Mouse (Mus musculus) heart, postnatal 0 days (tissue): ENCODE results near the gene Elk3. TPM values are rescaled to one million over a fixed set of nuclear protein-coding genes. Genes with fewer than 3 reads are reported as not detected.

ENCODE experiments used
- ATAC-seq: fragments of 200-750 bp; cut with Nextera tagmentation; 2 replicates; pipeline ENCODE4 v1.8.0; 2017; ENCODE audit warnings: low read depth, moderate number of reproducible peaks, moderate library complexity; ENCODE audit not compliant: insufficient read depth
- DNase-seq: peaks from one replicate; pipeline ENCODE4 v3.0.0-alpha.2; 2016; ENCODE audit warnings: low spot score
- H3K27ac ChIP-seq: fragments of 300-500 bp; sonication (generic); 2 replicates; pipeline ENCODE4 v1.5.1; 2014; ENCODE audit warnings: low read depth, mild to moderate bottlenecking
- H3K27me3 ChIP-seq: fragments of 300-500 bp; sonication (generic); 2 replicates; pipeline ENCODE4 v1.6.1; 2014; ENCODE audit warnings: low read length, mixed read lengths; ENCODE audit not compliant: control insufficient read depth, insufficient read depth
- H3K36me3 ChIP-seq: fragments of 300-500 bp; sonication (generic); replicated peaks from 2 replicates; pipeline ENCODE4 v1.6.1; 2014; ENCODE audit warnings: low read length, mixed read lengths; ENCODE audit not compliant: control insufficient read depth, insufficient read depth
- H3K4me1 ChIP-seq: fragments of 300-500 bp; sonication (generic); 2 replicates; pipeline ENCODE4 v1.6.1; 2014; ENCODE audit warnings: antibody characterized with exemption; ENCODE audit not compliant: control insufficient read depth, insufficient read depth
- H3K4me2 ChIP-seq: fragments of 300-500 bp; sonication (generic); 2 replicates; pipeline ENCODE4 v1.6.1; 2014; ENCODE audit warnings: low read depth, mild to moderate bottlenecking, low read length, moderate library complexity
- H3K4me3 ChIP-seq: fragments of 300-500 bp; sonication (generic); 2 replicates; pipeline ENCODE4 v1.5.1; 2014; ENCODE audit warnings: low read depth, low read length
- H3K9ac ChIP-seq: fragments of 300-500 bp; sonication (generic); replicated peaks from 2 replicates; pipeline ENCODE4 v1.6.1; 2014; ENCODE audit warnings: low read depth, low read length, mixed read lengths
- H3K9me3 ChIP-seq: fragments of 300-500 bp; sonication (generic); replicated peaks from 2 replicates; pipeline ENCODE4 v1.6.1; 2016; ENCODE audit warnings: low read length; ENCODE audit not compliant: control insufficient read depth
- CTCF ChIP-seq: IDR thresholded peaks from 2 replicates; pipeline ENCODE4 v1.5.1; 2016; ENCODE audit warnings: antibody characterized with exemption, control low read depth, low read depth
- EP300 ChIP-seq: IDR thresholded peaks from 2 replicates; pipeline ENCODE4 v1.6.1; 2016; ENCODE audit warnings: antibody characterized with exemption, low read depth
- WGBS: fragments of 180-500 bp; shearing (Covaris S2); extraction: QIAGEN DNeasy Blood & Tissue Kit; methylation state at CpG from one replicate; pipeline ENCODE4 v1.1.7; 2014; 5-methylcytosine and 5-hydroxymethylcytosine counted together
- polyA plus RNA-seq: library from polyadenylated mRNA; unstranded; fragments of >200 nt; fragmentation: Nextera tagmentation; extraction: Ambion mirVana; gene quantifications from 2 replicates; pipeline ENCODE4 v1.2.1, GENCODE M21; 2015
- total RNA-seq: library from RNA; depleted of rRNA; stranded (reverse); fragments of >200 nt; gene quantifications from 2 replicates; pipeline ENCODE4 v1.2.3, GENCODE M21; 2014; ENCODE audit warnings: low replicate concordance

The Elk3 gene
- total and polyA plus RNA-seq, 2 experiments from 2014 or later, result 34.4 to 45.0 TPM

DNA sequence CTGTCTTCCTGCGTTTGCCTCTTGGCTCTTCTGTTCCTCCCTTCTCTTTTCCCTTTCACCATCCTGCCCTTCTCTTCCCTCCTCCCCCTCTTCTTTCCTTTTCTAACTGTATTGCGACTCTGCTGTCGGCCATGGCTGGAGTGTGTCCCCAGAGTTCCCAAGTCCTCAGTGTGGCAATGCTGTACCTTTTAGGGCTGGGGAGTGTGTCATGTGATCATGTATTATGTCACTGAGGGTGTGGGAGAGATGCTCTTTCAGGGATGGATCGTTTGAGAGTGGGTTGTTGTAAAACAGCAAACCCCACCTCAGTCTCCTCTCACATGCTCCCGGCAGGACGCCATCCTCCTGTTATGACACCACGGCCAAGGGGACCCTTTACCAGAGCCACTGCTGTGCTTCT, 29.8 kb downstream of the Elk3 start:
- no peaks in the 10 kb centered on the region for H3K27me3 ChIP-seq
- H3K4me2 ChIP-seq, result no peak overlapping the region
- ATAC-seq (0 out of 2 replicates have a peak, but pooled peaks have one; percentile 14), DNase-seq (no peak)
- peak overlapping the region; percentile 68 for H3K27ac ChIP-seq
- TF ChIP-seq EP300 (no peak), CTCF (no peak)
- H3K36me3 ChIP-seq, result peaks cover 27% of the 10 kb centered on the region; the same call in 1 of the 2 replicates
- 0 out of 2 replicates have a peak overlapping the region, but pooled peaks have one; percentile 7 for H3K9ac ChIP-seq
- peaks cover 32% of the 10 kb centered on the region for H3K4me1 ChIP-seq
- H3K4me3 ChIP-seq, result no peak overlapping the region
- no peaks in the 10 kb centered on the region for H3K9me3 ChIP-seq
- 57% methylated on average over 7 of the region's 7 CpGs for WGBS

DNA sequence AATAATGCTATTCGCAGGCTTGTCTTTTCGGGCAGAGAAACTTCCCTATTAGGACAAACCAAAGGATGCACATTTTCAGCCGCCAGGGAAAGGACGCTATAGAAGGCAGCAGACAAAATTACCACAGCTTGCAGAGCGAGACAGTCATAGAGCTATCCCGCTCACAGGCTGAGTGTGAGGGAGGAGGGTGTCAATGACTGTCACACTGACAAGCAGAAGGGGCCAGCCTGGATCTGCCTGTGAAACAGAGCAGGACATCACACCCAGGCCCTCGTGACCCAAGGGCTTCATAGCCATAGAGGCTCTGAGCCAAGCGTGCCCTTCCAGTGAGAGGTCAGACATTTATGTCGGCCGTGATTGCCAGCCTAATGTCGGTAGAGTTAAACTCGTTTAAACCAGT, 30.3 kb downstream of the Elk3 start:
- no peak overlapping the region for H3K4me2 ChIP-seq
- H3K9ac ChIP-seq, result peak overlapping the region; percentile 7; the same call in 1 of the 2 replicates
- WGBS, result 50% methylated on average over 12 of the region's 12 CpGs
- H3K27me3 ChIP-seq, result no peaks in the 10 kb centered on the region
- peaks cover 37% of the 10 kb centered on the region for H3K4me1 ChIP-seq
- H3K4me3 ChIP-seq, result no peak overlapping the region
- peak; percentile 70 for ATAC-seq
- TF ChIP-seq EP300 (no peak), CTCF (no peak)
- peaks cover 27% of the 10 kb centered on the region; the same call in 1 of the 2 replicates for H3K36me3 ChIP-seq
- peak overlapping the region; percentile 68 for H3K27ac ChIP-seq
- H3K9me3 ChIP-seq, result no peaks in the 10 kb centered on the region
- DNase-seq, result peak; percentile 61

GRCm38 (mm10) chr10:93279062-93279461, 31.9 kb downstream of the Elk3 start:
- H3K4me1 ChIP-seq, result peaks cover 51% of the 10 kb centered on the region

GRCm38 (mm10) chr10:93278361-93278760, 32.6 kb downstream of the Elk3 start:
- WGBS, result 70% methylated on average over 8 of the region's 8 CpGs
- Histone ChIP-seq H3K9ac (no peak overlapping the region), H3K4me3 (no peak overlapping the region), H3K27me3 (no peaks in the 10 kb centered on the region), H3K4me1 (peaks cover 51% of the 10 kb centered on the region), H3K36me3 (peaks cover 13% of the 10 kb centered on the region; the same call in 1 of the 2 replicates), H3K4me2 (no peak overlapping the region), H3K9me3 (no peaks in the 10 kb centered on the region), H3K27ac (no peak overlapping the region)
- TF ChIP-seq CTCF, result no peak
- TF ChIP-seq EP300, result no peak
- ATAC-seq (no peak), DNase-seq (no peak)

More at GRCm38 (mm10) chr10:93279062-93279461, 31.9 kb downstream of the Elk3 start:
- 76% methylated on average over 9 of the region's 9 CpGs for WGBS
- Histone ChIP-seq H3K9me3 (no peaks in the 10 kb centered on the region), H3K9ac (no peak overlapping the region), H3K4me3 (no peak overlapping the region), H3K27me3 (no peaks in the 10 kb centered on the region), H3K36me3 (peaks cover 20% of the 10 kb centered on the region; the same call in 1 of the 2 replicates), H3K27ac (no peak overlapping the region), H3K4me2 (no peak overlapping the region)
- TF ChIP-seq EP300, result no peak
- TF ChIP-seq CTCF, result no peak
- no peak for DNase-seq
- no peak for ATAC-seq

GRCm38 (mm10) chr10:93276857-93277256, 34.1 kb downstream of the Elk3 start:
- WGBS, result 52% methylated on average over 9 of the region's 9 CpGs
- Histone ChIP-seq H3K27me3 (no peaks in the 10 kb centered on the region), H3K27ac (peak overlapping the region; percentile 36), H3K4me2 (peak overlapping the region; percentile 53), H3K9me3 (no peaks in the 10 kb centered on the region), H3K4me3 (no peak overlapping the region), H3K4me1 (peaks cover 61% of the 10 kb centered on the region), H3K36me3 (peaks cover 7% of the 10 kb centered on the region; the same call in 1 of the 2 replicates), H3K9ac (no peak overlapping the region)
- no peak for TF ChIP-seq CTCF
- TF ChIP-seq EP300, result no peak
- DNase-seq, result no peak
- ATAC-seq, result no peak

- 6% methylated on average over 16 of the region's 16 CpGs for WGBS
- Histone ChIP-seq H3K27me3 (no peaks in the 10 kb centered on the region), H3K4me3 (peak overlapping the region; percentile 34), H3K27ac (peak overlapping the region; percentile 36), H3K9ac (peak overlapping the region; percentile 8; the same call in 1 of the 2 replicates), H3K4me2 (peak overlapping the region; percentile 53), H3K36me3 (0 out of 2 replicates have a peak, but pooled peaks cover 2% of the 10 kb centered on the region), H3K9me3 (no peaks in the 10 kb centered on the region), H3K4me1 (peaks cover 65% of the 10 kb centered on the region)
- ATAC-seq, result peak; percentile 40; the same call in 1 of the 2 replicates
- peak; percentile 54; the same call in 1 of the 2 replicates for TF ChIP-seq EP300
- no peak for TF ChIP-seq CTCF
- DNase-seq, result peak; percentile 80
Observed at GRCm38 (mm10) chr10:93276349-93276763, 34.6 kb downstream of the Elk3 start.
